Mouse (Mus musculus): ENCODE data around the gene Pphln1. TPM values are rescaled to one million over a fixed set of nuclear protein-coding genes. Genes with fewer than 3 reads are reported as not detected.

Pphln1 gene
- polyA plus RNA-seq, 1 experiment from 2014 or later: 43.4 TPM

- no peak for ATAC-seq (ENCODE audit: low FRiP score, low TSS enrichment)
- 91% methylated on average over 4 of the region's 4 CpGs for WGBS
- H3K27me3 ChIP-seq (ENCODE audit: control insufficient read depth, insufficient read depth, low read length): no peaks in the 10 kb centered on the region
- H3K4me2 ChIP-seq (replicated peaks; ENCODE audit: low read depth, low read length): no peak overlapping the region
- no peak overlapping the region for H3K27ac ChIP-seq (ENCODE audit: low read depth, low read length)
- no peaks in the 10 kb centered on the region for H3K4me1 ChIP-seq (ENCODE audit: control insufficient read depth, insufficient read depth, low read length)
- H3K9me3 ChIP-seq (ENCODE audit: control insufficient read depth, low read length): no peaks in the 10 kb centered on the region
- H3K4me3 ChIP-seq (ENCODE audit: low read length): no peak overlapping the region
- H3K9ac ChIP-seq (ENCODE audit: low read depth, low read length): no peak overlapping the region
- no peaks in the 10 kb centered on the region; the same call in 1 of the 2 replicates for H3K36me3 ChIP-seq (ENCODE audit: control insufficient read depth, insufficient read depth, low read length)
Observed at GRCm38 (mm10) chr15:93477729-93478128, 79.6 kb downstream of the Pphln1 start.

DNA sequence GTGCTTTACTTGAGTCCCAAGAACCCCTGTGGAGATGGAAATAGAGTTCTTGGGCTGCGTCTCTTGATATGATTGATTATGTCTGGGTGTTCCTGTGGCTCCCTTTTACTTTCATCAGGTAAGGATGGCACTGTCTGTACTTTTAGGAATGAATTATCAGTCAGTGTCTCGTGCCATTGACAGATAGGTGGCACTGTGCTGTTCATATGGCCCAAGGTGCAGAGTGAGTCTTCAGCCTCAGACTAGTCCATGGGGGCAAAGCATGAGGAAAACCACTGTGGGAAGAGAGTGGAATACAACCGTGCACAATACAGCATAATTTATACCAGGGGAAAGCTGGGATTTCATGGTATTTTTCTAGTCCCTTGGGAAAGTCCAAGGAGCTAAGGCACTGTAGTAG lies 80.5 kb downstream of the Pphln1 start:
- no peak for ATAC-seq (ENCODE audit: low FRiP score, low TSS enrichment)
- H3K36me3 ChIP-seq (ENCODE audit: control insufficient read depth, insufficient read depth, low read length): no peaks in the 10 kb centered on the region
- no peak overlapping the region for H3K4me2 ChIP-seq (replicated peaks; ENCODE audit: low read depth, low read length)
- H3K27ac ChIP-seq (ENCODE audit: low read depth, low read length): no peak overlapping the region
- no peaks in the 10 kb centered on the region for H3K4me1 ChIP-seq (ENCODE audit: control insufficient read depth, insufficient read depth, low read length)
- 87% methylated on average over 3 of the region's 3 CpGs for WGBS
- H3K4me3 ChIP-seq (ENCODE audit: low read length): no peak overlapping the region
- H3K9ac ChIP-seq (ENCODE audit: low read depth, low read length): no peak overlapping the region
- no peaks in the 10 kb centered on the region for H3K27me3 ChIP-seq (ENCODE audit: control insufficient read depth, insufficient read depth, low read length)
- no peaks in the 10 kb centered on the region for H3K9me3 ChIP-seq (ENCODE audit: control insufficient read depth, low read length)

GRCm38 (mm10) chr15:93479445-93479844 lies 81.3 kb downstream of the Pphln1 start:
- ATAC-seq (ENCODE audit: low FRiP score, low TSS enrichment): no peak
- H3K4me3 ChIP-seq (ENCODE audit: low read length): no peak overlapping the region
- H3K4me2 ChIP-seq (replicated peaks; ENCODE audit: low read depth, low read length): no peak overlapping the region
- no peaks in the 10 kb centered on the region for H3K36me3 ChIP-seq (ENCODE audit: control insufficient read depth, insufficient read depth, low read length)
- H3K9me3 ChIP-seq (ENCODE audit: control insufficient read depth, low read length): no peaks in the 10 kb centered on the region
- H3K9ac ChIP-seq (ENCODE audit: low read depth, low read length): no peak overlapping the region
- WGBS: 83% methylated on average over 4 of the region's 4 CpGs
- H3K27me3 ChIP-seq (ENCODE audit: control insufficient read depth, insufficient read depth, low read length): no peaks in the 10 kb centered on the region
- H3K4me1 ChIP-seq (ENCODE audit: control insufficient read depth, insufficient read depth, low read length): no peaks in the 10 kb centered on the region
- no peak overlapping the region for H3K27ac ChIP-seq (ENCODE audit: low read depth, low read length)

DNA sequence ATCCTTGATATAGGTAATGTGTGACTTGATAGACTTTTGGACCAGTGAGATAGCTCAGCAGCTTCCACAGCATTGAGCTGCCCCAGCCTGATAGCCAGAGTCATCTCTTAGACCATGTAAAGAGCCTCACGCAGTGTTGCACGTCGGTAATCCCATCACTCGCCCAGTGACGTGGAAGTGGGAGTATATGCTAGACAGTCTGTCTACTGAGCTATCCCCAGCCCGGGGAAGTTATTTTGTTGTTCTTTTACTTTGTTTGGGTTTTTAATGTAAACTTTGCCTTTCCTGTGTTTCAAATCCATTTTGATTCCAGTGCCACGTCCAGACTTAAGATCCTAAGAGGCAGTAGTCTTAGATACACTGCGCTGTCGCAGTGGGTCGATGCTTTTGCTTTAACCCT lies 83.0 kb downstream of the Pphln1 start:
- WGBS: 90% methylated on average over 10 of the region's 10 CpGs
- no peak overlapping the region for H3K27ac ChIP-seq (ENCODE audit: low read depth, low read length)
- H3K9ac ChIP-seq (ENCODE audit: low read depth, low read length): no peak overlapping the region
- H3K27me3 ChIP-seq (ENCODE audit: control insufficient read depth, insufficient read depth, low read length): no peaks in the 10 kb centered on the region
- H3K36me3 ChIP-seq (ENCODE audit: control insufficient read depth, insufficient read depth, low read length): no peaks in the 10 kb centered on the region
- no peak overlapping the region for H3K4me3 ChIP-seq (ENCODE audit: low read length)
- H3K4me1 ChIP-seq (ENCODE audit: control insufficient read depth, insufficient read depth, low read length): peaks cover 10% of the 10 kb centered on the region; the same call in 1 of the 2 replicates
- ATAC-seq (ENCODE audit: low FRiP score, low TSS enrichment): no peak
- no peak overlapping the region for H3K4me2 ChIP-seq (replicated peaks; ENCODE audit: low read depth, low read length)
- H3K9me3 ChIP-seq (ENCODE audit: control insufficient read depth, low read length): no peaks in the 10 kb centered on the region

GRCm38 (mm10) chr15:93484261-93484710 lies 86.1 kb downstream of the Pphln1 start:
- no peak for ATAC-seq (ENCODE audit: low FRiP score, low TSS enrichment)
- Histone ChIP-seq H3K4me2 (replicated peaks; ENCODE audit: low read depth, low read length) (no peak overlapping the region), H3K36me3 (ENCODE audit: control insufficient read depth, insufficient read depth, low read length) (no peaks in the 10 kb centered on the region; the same call in 1 of the 2 replicates), H3K9me3 (ENCODE audit: control insufficient read depth, low read length) (no peaks in the 10 kb centered on the region), H3K27ac (ENCODE audit: low read depth, low read length) (no peak overlapping the region), H3K9ac (ENCODE audit: low read depth, low read length) (no peak overlapping the region), H3K4me3 (ENCODE audit: low read length) (no peak overlapping the region), H3K27me3 (ENCODE audit: control insufficient read depth, insufficient read depth, low read length) (no peaks in the 10 kb centered on the region), H3K4me1 (ENCODE audit: control insufficient read depth, insufficient read depth, low read length) (peaks cover 11% of the 10 kb centered on the region; the same call in 1 of the 2 replicates)
- WGBS: 78% methylated on average over 7 of the region's 7 CpGs

DNA sequence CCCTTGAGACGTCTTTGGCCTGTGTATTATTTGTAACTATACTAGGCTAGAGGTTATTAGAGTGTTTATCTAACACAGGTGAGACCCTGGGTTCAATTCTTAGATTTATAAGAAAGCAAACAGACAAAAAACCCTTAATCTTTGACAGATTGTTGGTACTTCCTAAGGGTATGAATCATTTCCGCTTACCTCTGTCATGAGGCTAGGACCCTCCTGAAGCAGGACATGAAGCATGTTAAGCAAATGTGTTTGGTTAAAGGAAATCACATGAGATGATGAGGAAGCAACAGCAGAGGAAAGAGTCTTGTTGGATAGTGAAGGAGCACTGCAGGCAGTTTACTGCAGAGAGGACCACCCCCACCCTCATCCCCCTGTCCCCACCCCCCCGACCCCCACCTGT lies 87.1 kb downstream of the Pphln1 start:
- Histone ChIP-seq H3K4me1 (ENCODE audit: control insufficient read depth, insufficient read depth, low read length) (peaks cover 11% of the 10 kb centered on the region; the same call in 1 of the 2 replicates), H3K9ac (ENCODE audit: low read depth, low read length) (no peak overlapping the region), H3K27ac (ENCODE audit: low read depth, low read length) (no peak overlapping the region), H3K9me3 (ENCODE audit: control insufficient read depth, low read length) (no peaks in the 10 kb centered on the region), H3K4me3 (ENCODE audit: low read length) (no peak overlapping the region), H3K36me3 (ENCODE audit: control insufficient read depth, insufficient read depth, low read length) (no peaks in the 10 kb centered on the region; the same call in 1 of the 2 replicates), H3K4me2 (replicated peaks; ENCODE audit: low read depth, low read length) (no peak overlapping the region), H3K27me3 (ENCODE audit: control insufficient read depth, insufficient read depth, low read length) (no peaks in the 10 kb centered on the region)
- no peak for ATAC-seq (ENCODE audit: low FRiP score, low TSS enrichment)
- 65% methylated on average over 3 of the region's 3 CpGs for WGBS

- Histone ChIP-seq H3K9ac (ENCODE audit: low read depth, low read length) (no peak overlapping the region), H3K4me1 (ENCODE audit: control insufficient read depth, insufficient read depth, low read length) (peaks cover 11% of the 10 kb centered on the region; the same call in 1 of the 2 replicates), H3K9me3 (ENCODE audit: control insufficient read depth, low read length) (no peaks in the 10 kb centered on the region), H3K36me3 (ENCODE audit: control insufficient read depth, insufficient read depth, low read length) (no peaks in the 10 kb centered on the region; the same call in 1 of the 2 replicates), H3K27ac (ENCODE audit: low read depth, low read length) (no peak overlapping the region), H3K27me3 (ENCODE audit: control insufficient read depth, insufficient read depth, low read length) (no peaks in the 10 kb centered on the region), H3K4me3 (ENCODE audit: low read length) (no peak overlapping the region), H3K4me2 (replicated peaks; ENCODE audit: low read depth, low read length) (no peak overlapping the region; the same call in 1 of the 2 replicates)
- WGBS: 39% methylated on average over 7 of the region's 7 CpGs
- 0 out of 2 replicates have a peak, but pooled peaks have one; percentile 20 for ATAC-seq (ENCODE audit: low FRiP score, low TSS enrichment)
Observed at GRCm38 (mm10) chr15:93486066-93486465, 87.9 kb downstream of the Pphln1 start.

- WGBS: 88% methylated on average over 4 of the region's 4 CpGs
Observed at GRCm38 (mm10) chr15:93489597-93489996, 91.4 kb downstream of the Pphln1 start.

GRCm38 (mm10) chr15:93494700-93495099 lies 96.5 kb downstream of the Pphln1 start:
- ATAC-seq (ENCODE audit: low FRiP score, low TSS enrichment): no peak
- Histone ChIP-seq H3K27ac (ENCODE audit: low read depth, low read length) (no peak overlapping the region), H3K4me2 (replicated peaks; ENCODE audit: low read depth, low read length) (no peak overlapping the region), H3K4me3 (ENCODE audit: low read length) (no peak overlapping the region), H3K4me1 (ENCODE audit: control insufficient read depth, insufficient read depth, low read length) (no peaks in the 10 kb centered on the region), H3K27me3 (ENCODE audit: control insufficient read depth, insufficient read depth, low read length) (no peaks in the 10 kb centered on the region), H3K9me3 (ENCODE audit: control insufficient read depth, low read length) (no peaks in the 10 kb centered on the region), H3K36me3 (ENCODE audit: control insufficient read depth, insufficient read depth, low read length) (peaks cover 24% of the 10 kb centered on the region), H3K9ac (ENCODE audit: low read depth, low read length) (no peak overlapping the region)
- 78% methylated on average over 7 of the region's 7 CpGs for WGBS

More at GRCm38 (mm10) chr15:93489597-93489996, 91.4 kb downstream of the Pphln1 start:
- H3K9me3 ChIP-seq (ENCODE audit: control insufficient read depth, low read length): no peaks in the 10 kb centered on the region
- no peak for ATAC-seq (ENCODE audit: low FRiP score, low TSS enrichment)
- H3K36me3 ChIP-seq (ENCODE audit: control insufficient read depth, insufficient read depth, low read length): peaks cover 3% of the 10 kb centered on the region; the same call in 1 of the 2 replicates
- no peaks in the 10 kb centered on the region for H3K27me3 ChIP-seq (ENCODE audit: control insufficient read depth, insufficient read depth, low read length)
- no peak overlapping the region for H3K4me3 ChIP-seq (ENCODE audit: low read length)
- H3K4me1 ChIP-seq (ENCODE audit: control insufficient read depth, insufficient read depth, low read length): peaks cover 11% of the 10 kb centered on the region; the same call in 1 of the 2 replicates
- H3K4me2 ChIP-seq (replicated peaks; ENCODE audit: low read depth, low read length): no peak overlapping the region
- H3K27ac ChIP-seq (ENCODE audit: low read depth, low read length): no peak overlapping the region
- H3K9ac ChIP-seq (ENCODE audit: low read depth, low read length): no peak overlapping the region

Measured in kidney, embryonic 14.5 days (tissue).